Mouse (Mus musculus) midbrain, embryonic 10.5 days (tissue): ENCODE results near the gene Gys1. TPM values are rescaled to one million over a fixed set of nuclear protein-coding genes. Genes with fewer than 3 reads are reported as not detected.

ENCODE experiments used
- DNase-seq: peaks from one replicate; pipeline ENCODE4 v3.0.0-alpha.2; 2017; ENCODE audit warnings: low spot score
- H3K27ac ChIP-seq: fragments of 300-500 bp; sonication (generic); replicated peaks from 2 replicates; pipeline ENCODE4 v1.5.1; 2016; ENCODE audit warnings: mild to moderate bottlenecking
- H3K27me3 ChIP-seq: fragments of 300-500 bp; sonication (generic); 2 replicates; pipeline ENCODE4 v1.6.1; 2016; ENCODE audit warnings: low read depth, mild to moderate bottlenecking; ENCODE audit not compliant: poor library complexity, severe bottlenecking
- H3K36me3 ChIP-seq: fragments of 300-500 bp; sonication (generic); 2 replicates; pipeline ENCODE4 v1.6.1; 2016; ENCODE audit warnings: mild to moderate bottlenecking, moderate library complexity
- H3K4me1 ChIP-seq: fragments of 300-500 bp; sonication (generic); 2 replicates; pipeline ENCODE4 v1.6.1; 2016
- H3K4me3 ChIP-seq: fragments of 300-500 bp; sonication (generic); 2 replicates; pipeline ENCODE4 v1.5.1; 2016; ENCODE audit warnings: mild to moderate bottlenecking, moderate library complexity
- H3K9me3 ChIP-seq: fragments of 300-500 bp; sonication (generic); replicated peaks from 2 replicates; pipeline ENCODE4 v1.6.1; 2016; ENCODE audit warnings: mild to moderate bottlenecking
- WGBS: fragments of 180-500 bp; shearing (Covaris S2); methylation state at CpG from one replicate; pipeline ENCODE4 v1.1.7; 2016; 5-methylcytosine and 5-hydroxymethylcytosine counted together
- microRNA-seq: library from miRNA; unstranded; fragments of <30 nt; microRNA quantifications from one replicate; pipeline ENCODE4, GENCODE M21; 2017
- polyA plus RNA-seq: library from polyadenylated mRNA; unstranded; fragments of >200 nt; fragmentation: Nextera tagmentation; extraction: Ambion mirVana; gene quantifications from 2 replicates; pipeline ENCODE4 v1.2.1, GENCODE M21; 2016

Gys1 gene
- polyA plus RNA-seq, 1 experiment from 2014 or later, result 41.7 TPM

DNA sequence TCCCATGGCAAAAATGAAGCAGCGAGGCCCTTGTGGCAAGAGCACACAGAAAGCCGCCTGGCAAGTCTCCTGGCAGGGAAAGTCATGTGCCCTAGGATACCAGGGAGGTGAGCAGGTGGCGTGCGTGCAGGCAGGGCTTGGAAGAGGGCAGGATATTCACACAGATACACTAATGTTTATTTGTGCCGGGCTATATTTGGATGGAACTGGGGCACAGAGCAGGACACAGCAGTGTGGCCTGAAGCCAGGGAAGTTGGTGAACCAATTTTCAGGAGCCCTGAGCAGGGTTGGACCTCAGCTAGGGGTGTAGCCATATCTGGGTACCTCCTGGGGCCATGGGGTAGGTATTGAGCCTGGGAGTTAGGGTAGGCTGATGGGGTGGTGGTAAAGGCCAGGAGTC is 58.3 kb downstream of the Gys1 start:
- no peak for DNase-seq
- H3K4me3 ChIP-seq, result no peak overlapping the region
- WGBS, result 96% methylated on average over 5 of the region's 5 CpGs
- H3K36me3 ChIP-seq, result peaks cover 58% of the 10 kb centered on the region
- no peaks in the 10 kb centered on the region for H3K27me3 ChIP-seq
- no peaks in the 10 kb centered on the region for H3K9me3 ChIP-seq
- H3K4me1 ChIP-seq, result peaks cover 35% of the 10 kb centered on the region
- H3K27ac ChIP-seq, result no peak overlapping the region

DNA sequence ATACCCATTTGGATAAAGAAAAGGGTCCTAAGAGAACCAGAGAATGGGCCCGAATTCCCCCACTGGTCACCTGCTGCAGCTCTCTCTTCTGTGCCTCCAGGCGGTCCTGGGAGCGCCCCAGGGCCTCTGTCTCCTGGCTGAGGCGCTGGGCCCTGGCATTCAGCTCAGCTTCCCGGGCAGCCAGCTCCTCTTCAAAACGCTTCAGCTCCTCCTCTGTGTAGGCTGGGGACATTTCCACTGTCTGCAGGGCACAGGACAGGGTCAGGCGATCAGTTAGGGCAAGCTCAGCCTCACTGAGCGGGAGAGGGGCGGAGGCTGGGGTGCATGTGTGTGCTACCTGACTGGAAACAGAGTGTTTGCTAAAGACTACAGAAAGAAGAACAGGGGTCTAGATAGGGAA is 59.9 kb downstream of the Gys1 start:
- Histone ChIP-seq H3K27me3 (no peaks in the 10 kb centered on the region), H3K4me1 (peaks cover 20% of the 10 kb centered on the region), H3K27ac (no peak overlapping the region), H3K9me3 (no peaks in the 10 kb centered on the region), H3K4me3 (no peak overlapping the region), H3K36me3 (peaks cover 74% of the 10 kb centered on the region)
- no peak for DNase-seq
- WGBS, result 85% methylated on average over 9 of the region's 9 CpGs

DNA sequence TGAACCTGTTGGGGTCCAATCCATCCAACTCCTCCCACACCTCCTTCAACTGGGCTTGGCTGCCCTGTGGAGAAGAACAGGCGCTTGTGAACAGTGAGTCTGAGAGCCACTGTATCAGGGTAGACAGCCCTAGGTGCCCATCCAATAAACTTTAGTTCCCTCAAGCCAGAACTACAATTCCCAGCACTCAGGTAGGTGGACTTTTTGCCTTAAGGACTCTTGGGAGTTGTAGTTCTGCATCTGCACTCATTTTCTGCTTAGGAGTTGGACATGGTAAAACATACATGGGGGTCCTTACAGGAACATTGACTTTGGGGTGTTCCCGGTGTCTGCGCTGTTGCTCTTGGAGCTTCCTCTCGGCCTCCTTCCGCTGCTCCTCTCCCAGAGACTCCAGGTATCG is 63.8 kb downstream of the Gys1 start:
- WGBS, result 95% methylated on average over 6 of the region's 6 CpGs
- H3K36me3 ChIP-seq, result peaks cover 97% of the 10 kb centered on the region

More for the DNA sequence above, 63.8 kb downstream of the Gys1 start:
- H3K4me3 ChIP-seq, result no peak overlapping the region
- no peaks in the 10 kb centered on the region for H3K9me3 ChIP-seq
- no peaks in the 10 kb centered on the region for H3K27me3 ChIP-seq
- no peak overlapping the region for H3K27ac ChIP-seq
- no peaks in the 10 kb centered on the region for H3K4me1 ChIP-seq
- no peak for DNase-seq

Small RNA genes lying within 50 kb of the gene (microRNA-seq; reads per million reads assigned to microRNA genes)
- gene Gm22133, result 0.90 reads per million

Other genes with a start within 250 kb of the Gys1 start
- gene Ccdc155, start 230.0 kb upstream of the Gys1 start, polyA plus RNA-seq, result 0.73 and 0.88 TPM in 2 replicates
- gene Dkkl1, start 222.7 kb upstream of the Gys1 start, polyA plus RNA-seq, result 0.72 and 1.4 TPM in 2 replicates
- 365 and 367 TPM in 2 replicates for gene Tead2, start 219.1 kb upstream of the Gys1 start, polyA plus RNA-seq
- gene Cd37, start 195.7 kb upstream of the Gys1 start, polyA plus RNA-seq, result 0.43 and 0.65 TPM in 2 replicates
- gene Slc6a16, start 193.8 kb upstream of the Gys1 start, polyA plus RNA-seq, result 0.07 TPM in 1 of 2 replicates, not detected in the other
- gene Slc6a21, start 157.3 kb upstream of the Gys1 start, polyA plus RNA-seq, result not detected in 2 replicates
- 7.0 and 9.6 TPM in 2 replicates for gene Trpm4, start 101.1 kb upstream of the Gys1 start, polyA plus RNA-seq
- gene Hrc, start 99.6 kb upstream of the Gys1 start, polyA plus RNA-seq, result 0.12 and 0.29 TPM in 2 replicates
- gene Ppfia3, start 67.8 kb upstream of the Gys1 start, polyA plus RNA-seq, result 6.4 and 7.4 TPM in 2 replicates
- 1.0 and 1.4 TPM in 2 replicates for gene Lin7b, start 64.3 kb upstream of the Gys1 start, polyA plus RNA-seq
- gene Snrnp70, start 39.1 kb upstream of the Gys1 start, polyA plus RNA-seq, result 254 and 268 TPM in 2 replicates
- not detected in 2 replicates for gene Kcna7, start 29.2 kb upstream of the Gys1 start, polyA plus RNA-seq
- gene Ntf5, start 21.1 kb upstream of the Gys1 start, polyA plus RNA-seq, result 0.51 and 0.61 TPM in 2 replicates
- not detected in 2 replicates for gene Lhb, start 14.0 kb upstream of the Gys1 start, polyA plus RNA-seq
- 202 and 222 TPM in 2 replicates for gene Ruvbl2, start 3.3 kb downstream of the Gys1 start, polyA plus RNA-seq
- gene Ftl1, start 25.0 kb downstream of the Gys1 start, polyA plus RNA-seq, result 5,695 and 6,139 TPM in 2 replicates
- 240 and 265 TPM in 2 replicates for gene Bax, start 32.1 kb downstream of the Gys1 start, polyA plus RNA-seq
- 0.15 and 0.21 TPM in 2 replicates for gene Tulp2, start 47.0 kb downstream of the Gys1 start, polyA plus RNA-seq
- gene Gm45808, start 52.0 kb downstream of the Gys1 start, polyA plus RNA-seq, result 0.34 TPM in 1 of 2 replicates, not detected in the other
- 6.0 and 6.8 TPM in 2 replicates for gene Dhdh, start 54.0 kb downstream of the Gys1 start, polyA plus RNA-seq
- gene Nucb1, start 75.6 kb downstream of the Gys1 start, polyA plus RNA-seq, result 105 and 112 TPM in 2 replicates
- 15.0 and 18.6 TPM in 2 replicates for gene Ppp1r15a, start 91.4 kb downstream of the Gys1 start, polyA plus RNA-seq
- 0.78 and 1.1 TPM in 2 replicates for gene Plekha4, start 91.5 kb downstream of the Gys1 start, polyA plus RNA-seq
- gene Hsd17b14, start 120.0 kb downstream of the Gys1 start, polyA plus RNA-seq, result 0.43 and 0.55 TPM in 2 replicates
- gene Bcat2, start 135.3 kb downstream of the Gys1 start, polyA plus RNA-seq, result 32.2 and 38.2 TPM in 2 replicates
- not detected in 2 replicates for gene Fgf21, start 180.6 kb downstream of the Gys1 start, polyA plus RNA-seq
- gene Fut1, start 182.4 kb downstream of the Gys1 start, polyA plus RNA-seq, result not detected in 2 replicates
- gene Izumo1, start 187.0 kb downstream of the Gys1 start, polyA plus RNA-seq, result 0.16 TPM in 1 of 2 replicates, not detected in the other
- 4.8 and 5.5 TPM in 2 replicates for gene Rasip1, start 192.6 kb downstream of the Gys1 start, polyA plus RNA-seq
- 2.1 and 3.3 TPM in 2 replicates for gene Mamstr, start 205.1 kb downstream of the Gys1 start, polyA plus RNA-seq
- gene Fut2, start 231.6 kb downstream of the Gys1 start, polyA plus RNA-seq, result 0.05 TPM in 1 of 2 replicates, not detected in the other
- 0.46 and 0.48 TPM in 2 replicates for gene Ntn5, start 249.2 kb downstream of the Gys1 start, polyA plus RNA-seq